Mouse (Mus musculus): ENCODE measurements around the gene Sipa1l1. TPM values are rescaled to one million over a fixed set of nuclear protein-coding genes. Genes with fewer than 3 reads are reported as not detected.

Sipa1l1 gene
- polyA plus RNA-seq, 1 experiment: 0.13 TPM

- no peaks in the 10 kb centered on the region for H3K9me3 ChIP-seq (ENCODE audit: control insufficient read depth, low read length)
- no peaks in the 10 kb centered on the region for H3K4me1 ChIP-seq (ENCODE audit: control insufficient read depth)
- TF ChIP-seq TAL1 (IDR thresholded peaks at IDR 0.05; ENCODE audit: low read length) (no peak), GATA1 (IDR thresholded peaks at IDR 0.05; ENCODE audit: low read length) (no peak)
- H3K36me3 ChIP-seq (ENCODE audit: control insufficient read depth): no peaks in the 10 kb centered on the region
- no peaks in the 10 kb centered on the region for H3K27me3 ChIP-seq (ENCODE audit: control insufficient read depth)
- H3K4me3 ChIP-seq (replicated peaks): no peak overlapping the region
Observed at GRCm38 (mm10) chr12:82286068-82286467, 116.9 kb downstream of the Sipa1l1 start.

DNA sequence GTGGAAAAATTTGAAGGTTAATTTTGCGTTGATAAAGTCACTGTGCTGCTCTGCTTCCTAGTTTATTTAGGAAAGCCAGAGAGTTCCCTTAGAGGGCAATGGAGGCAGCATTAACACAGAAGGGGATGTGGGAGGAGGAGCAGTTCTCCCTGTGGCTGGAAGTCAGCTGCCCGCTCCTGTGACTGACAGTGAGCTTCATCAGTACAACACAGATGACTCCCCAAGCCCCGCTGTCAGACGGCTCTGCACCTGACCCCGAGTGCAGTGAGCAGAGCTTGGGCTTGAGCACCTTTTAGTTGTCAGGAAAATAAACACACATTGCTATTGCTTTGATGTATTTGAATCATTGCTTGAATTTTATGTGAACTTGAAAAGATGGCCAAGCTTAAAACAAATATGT is 117.7 kb downstream of the Sipa1l1 start:
- Histone ChIP-seq H3K27me3 (ENCODE audit: control insufficient read depth) (no peaks in the 10 kb centered on the region), H3K36me3 (ENCODE audit: control insufficient read depth) (no peaks in the 10 kb centered on the region), H3K4me1 (ENCODE audit: control insufficient read depth) (no peaks in the 10 kb centered on the region)

DNA sequence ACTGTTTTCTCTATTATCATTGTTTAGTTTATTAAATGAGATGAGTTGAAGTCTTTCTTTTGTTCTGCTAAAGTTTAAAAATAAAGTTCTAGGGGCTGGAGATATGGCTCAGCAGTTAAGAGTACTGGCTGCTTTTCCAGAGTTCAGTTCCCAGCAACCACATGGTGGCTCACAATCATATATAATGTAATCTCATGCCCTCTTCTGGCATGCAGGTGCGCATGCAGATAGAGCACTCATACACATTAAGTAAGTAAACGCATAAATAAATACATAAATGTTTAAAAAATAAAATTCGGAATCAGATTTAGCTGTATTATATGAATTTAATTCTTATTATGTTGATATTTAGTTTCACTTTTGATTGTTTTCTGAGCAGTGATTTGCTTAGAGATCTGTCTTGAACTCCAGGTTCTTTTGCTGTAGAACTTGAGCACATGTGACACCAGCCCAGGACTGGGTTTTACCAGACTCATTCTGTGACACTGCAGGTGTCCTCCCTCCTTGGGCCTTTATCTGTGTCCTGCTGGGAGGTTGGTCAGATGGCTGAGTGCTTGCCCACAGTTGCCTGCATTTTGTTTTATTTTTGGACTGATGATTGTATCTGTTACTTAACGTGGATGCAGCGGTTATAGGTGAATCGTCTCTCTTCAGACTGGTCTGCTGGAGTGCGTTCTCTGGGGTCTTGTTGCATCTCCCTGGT is 124.6 kb downstream of the Sipa1l1 start:
- Histone ChIP-seq H3K27me3 (ENCODE audit: control insufficient read depth) (no peaks in the 10 kb centered on the region), H3K36me3 (ENCODE audit: control insufficient read depth) (no peaks in the 10 kb centered on the region), H3K4me1 (ENCODE audit: control insufficient read depth) (no peaks in the 10 kb centered on the region), H3K4me3 (replicated peaks) (no peak overlapping the region), H3K9me3 (ENCODE audit: control insufficient read depth, low read length) (no peaks in the 10 kb centered on the region)
- TF ChIP-seq TAL1 (IDR thresholded peaks at IDR 0.05; ENCODE audit: low read length) (no peak), GATA1 (IDR thresholded peaks at IDR 0.05; ENCODE audit: low read length) (no peak)

More for the DNA sequence above, 117.7 kb downstream of the Sipa1l1 start:
- Histone ChIP-seq H3K4me3 (replicated peaks) (no peak overlapping the region), H3K9me3 (ENCODE audit: control insufficient read depth, low read length) (no peaks in the 10 kb centered on the region)
- no peak for TF ChIP-seq TAL1 (IDR thresholded peaks at IDR 0.05; ENCODE audit: low read length)
- TF ChIP-seq GATA1 (IDR thresholded peaks at IDR 0.05; ENCODE audit: low read length): no peak

- no peaks in the 10 kb centered on the region for H3K36me3 ChIP-seq (ENCODE audit: control insufficient read depth)
- H3K27me3 ChIP-seq (ENCODE audit: control insufficient read depth): no peaks in the 10 kb centered on the region
- no peak overlapping the region for H3K4me3 ChIP-seq (replicated peaks)
- H3K9me3 ChIP-seq (ENCODE audit: control insufficient read depth, low read length): no peaks in the 10 kb centered on the region
- H3K4me1 ChIP-seq (ENCODE audit: control insufficient read depth): no peaks in the 10 kb centered on the region
- TF ChIP-seq TAL1 (IDR thresholded peaks at IDR 0.05; ENCODE audit: low read length): no peak
Observed at GRCm38 (mm10) chr12:82294906-82295887, 126.1 kb downstream of the Sipa1l1 start.

- no peak overlapping the region for H3K4me3 ChIP-seq (replicated peaks)
- no peaks in the 10 kb centered on the region for H3K36me3 ChIP-seq (ENCODE audit: control insufficient read depth)
- TF ChIP-seq TAL1 (IDR thresholded peaks at IDR 0.05; ENCODE audit: low read length): no peak
- no peak for TF ChIP-seq GATA1 (IDR thresholded peaks at IDR 0.05; ENCODE audit: low read length)
- H3K4me1 ChIP-seq (ENCODE audit: control insufficient read depth): no peaks in the 10 kb centered on the region
- no peaks in the 10 kb centered on the region for H3K27me3 ChIP-seq (ENCODE audit: control insufficient read depth)
- no peaks in the 10 kb centered on the region for H3K9me3 ChIP-seq (ENCODE audit: control insufficient read depth, low read length)
Observed at GRCm38 (mm10) chr12:82296276-82296675, 127.2 kb downstream of the Sipa1l1 start.

DNA sequence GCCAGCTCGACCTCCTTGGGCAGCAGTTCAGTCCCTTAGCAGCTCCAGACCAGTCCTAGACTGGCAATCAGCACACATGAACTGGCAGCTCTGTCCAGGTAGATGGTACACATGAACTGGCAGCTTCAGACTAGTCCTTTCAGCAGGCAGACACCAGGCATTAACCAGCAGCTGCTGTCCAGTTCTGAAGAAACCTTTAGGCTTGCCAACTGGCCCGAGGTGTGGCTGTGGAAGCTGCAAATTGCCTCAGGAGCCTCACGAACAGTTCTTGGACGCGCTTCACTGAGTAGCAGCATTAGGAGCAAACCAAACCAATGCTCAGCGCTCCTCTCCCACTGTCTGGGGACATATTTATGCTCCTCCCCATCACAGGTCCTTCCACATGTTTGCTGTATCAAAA is 128.1 kb downstream of the Sipa1l1 start:
- Histone ChIP-seq H3K36me3 (ENCODE audit: control insufficient read depth) (no peaks in the 10 kb centered on the region), H3K27me3 (ENCODE audit: control insufficient read depth) (no peaks in the 10 kb centered on the region), H3K4me1 (ENCODE audit: control insufficient read depth) (no peaks in the 10 kb centered on the region), H3K4me3 (replicated peaks) (no peak overlapping the region), H3K9me3 (ENCODE audit: control insufficient read depth, low read length) (no peaks in the 10 kb centered on the region)
- TF ChIP-seq GATA1 (IDR thresholded peaks at IDR 0.05; ENCODE audit: low read length) (no peak), TAL1 (IDR thresholded peaks at IDR 0.05; ENCODE audit: low read length) (no peak)

DNA sequence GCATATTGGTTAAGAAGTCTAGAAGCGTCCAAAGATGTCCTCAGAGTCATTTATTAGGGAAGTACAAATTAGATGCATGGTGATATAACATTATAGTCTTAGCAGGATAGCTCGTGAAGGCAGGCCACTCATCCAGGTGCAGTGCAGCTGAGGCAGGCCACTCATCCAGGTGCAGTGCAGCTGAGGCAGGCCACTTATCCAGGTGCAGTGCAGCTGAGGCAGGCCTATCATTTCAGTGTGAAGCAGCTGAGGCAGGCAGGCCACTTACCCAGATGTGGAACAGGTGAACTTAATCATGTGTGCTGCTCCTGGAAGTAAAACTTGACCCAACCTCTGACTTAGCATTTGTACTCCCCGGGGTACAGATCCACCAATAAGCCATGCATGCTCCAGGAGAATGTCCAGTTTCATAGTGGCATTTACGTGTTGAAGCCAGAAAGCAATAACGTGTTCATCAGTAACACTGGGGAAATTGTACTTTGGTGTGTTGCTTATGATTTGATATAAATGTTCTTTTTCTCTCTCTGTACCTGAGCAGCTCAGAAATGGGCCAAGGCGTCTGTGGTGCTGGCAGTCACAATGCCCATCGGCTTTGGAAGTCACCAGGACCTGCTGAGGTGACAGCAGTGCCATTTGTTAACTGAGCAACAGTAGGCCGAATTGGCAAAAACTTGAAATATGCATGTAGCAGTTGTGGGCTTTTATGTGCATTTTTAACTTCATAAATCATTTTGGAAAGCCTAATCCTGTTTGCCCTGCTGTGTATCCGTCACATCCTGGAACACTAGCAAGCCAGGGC is 129.7 kb downstream of the Sipa1l1 start:
- Histone ChIP-seq H3K4me3 (replicated peaks) (no peak overlapping the region), H3K9me3 (ENCODE audit: control insufficient read depth, low read length) (no peaks in the 10 kb centered on the region), H3K4me1 (ENCODE audit: control insufficient read depth) (no peaks in the 10 kb centered on the region), H3K27me3 (ENCODE audit: control insufficient read depth) (no peaks in the 10 kb centered on the region), H3K36me3 (ENCODE audit: control insufficient read depth) (no peaks in the 10 kb centered on the region)
- TF ChIP-seq GATA1 (IDR thresholded peaks at IDR 0.05; ENCODE audit: low read length) (no peak), TAL1 (IDR thresholded peaks at IDR 0.05; ENCODE audit: low read length) (no peak)

GRCm38 (mm10) chr12:82304140-82304539 is 135.0 kb downstream of the Sipa1l1 start:
- Histone ChIP-seq H3K36me3 (ENCODE audit: control insufficient read depth) (no peaks in the 10 kb centered on the region), H3K27me3 (ENCODE audit: control insufficient read depth) (no peaks in the 10 kb centered on the region), H3K4me1 (ENCODE audit: control insufficient read depth) (no peaks in the 10 kb centered on the region), H3K9me3 (ENCODE audit: control insufficient read depth, low read length) (no peaks in the 10 kb centered on the region), H3K4me3 (replicated peaks) (no peak overlapping the region)
- TF ChIP-seq GATA1 (IDR thresholded peaks at IDR 0.05; ENCODE audit: low read length): no peak
- TF ChIP-seq TAL1 (IDR thresholded peaks at IDR 0.05; ENCODE audit: low read length): no peak

Data from erythroblast, embryonic 14.5 days (primary cell).